Mouse (Mus musculus): ENCODE measurements around the gene Hist1h2bh.

DNA sequence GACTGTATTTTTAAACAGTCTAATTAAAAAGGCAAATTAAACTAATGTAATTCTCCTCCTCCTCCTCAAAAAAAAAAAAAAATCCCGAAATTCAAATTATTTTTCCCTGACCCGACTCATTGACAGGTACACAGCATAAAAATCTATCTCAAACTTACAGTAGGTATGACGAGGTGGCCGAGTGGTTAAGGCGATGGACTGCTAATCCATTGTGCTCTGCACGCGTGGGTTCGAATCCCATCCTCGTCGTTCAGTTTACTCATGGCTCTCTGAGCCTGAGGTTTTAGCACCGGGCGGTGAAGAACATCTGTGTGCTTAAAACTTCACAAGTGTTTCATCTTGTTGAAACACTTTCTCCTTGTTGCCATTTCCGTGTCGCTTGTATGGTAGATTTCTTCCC is 21.5 kb downstream of the Hist1h2bh start:
- no peak for TF ChIP-seq CTCF (IDR thresholded peaks at IDR 0.05; ENCODE audit: low read depth, low read length)
- TF ChIP-seq POLR2A (IDR thresholded peaks at IDR 0.05; ENCODE audit: extremely low read depth, insufficient read depth, low read length) = no peak
